Mouse (Mus musculus) right cerebral cortex, postnatal 25 days (tissue): ENCODE results near the gene Sparc.
"Not testable (repeated sequence)": the region's sequence is repeated elsewhere in the genome, so short reads cannot be mapped to it uniquely, and the experiment has no call there.

Experiments used
- DNase-seq: peaks from one replicate; pipeline ENCODE4 v3.0.0; 2022

The Sparc gene

GRCm38 (mm10) chr11:55432981-55433380, 10.0 kb upstream of the Sparc start:
- DNase-seq: no peak

GRCm38 (mm10) chr11:55429973-55430372, 7.0 kb upstream of the Sparc start:
- no peak for DNase-seq

- no peak for DNase-seq
Observed at GRCm38 (mm10) chr11:55428186-55429012, 5.4 kb upstream of the Sparc start.

GRCm38 (mm10) chr11:55424746-55425360, 1.9 kb upstream of the Sparc start:
- no peak for DNase-seq

GRCm38 (mm10) chr11:55423756-55424155, 773 bp upstream of the Sparc start:
- DNase-seq: no peak

- DNase-seq: peak; percentile 24
Observed at GRCm38 (mm10) chr11:55419678-55420307, 3.2 kb downstream of the Sparc start.

- DNase-seq: peak; percentile 16
Observed at GRCm38 (mm10) chr11:55419296-55419677, 3.7 kb downstream of the Sparc start.

- DNase-seq: no peak
Observed at GRCm38 (mm10) chr11:55418704-55419061, 4.3 kb downstream of the Sparc start.

- no peak for DNase-seq
Observed at GRCm38 (mm10) chr11:55417898-55418703, 4.9 kb downstream of the Sparc start.

- DNase-seq: no peak
Observed at GRCm38 (mm10) chr11:55416609-55417265, 6.2 kb downstream of the Sparc start.

- DNase-seq: not testable (repeated sequence)
Observed at GRCm38 (mm10) chr11:55415731-55416130, 7.3 kb downstream of the Sparc start.

GRCm38 (mm10) chr11:55415036-55415704, 7.8 kb downstream of the Sparc start:
- no peak for DNase-seq

GRCm38 (mm10) chr11:55414314-55414713, 8.7 kb downstream of the Sparc start:
- no peak for DNase-seq

GRCm38 (mm10) chr11:55413416-55413796, 9.6 kb downstream of the Sparc start:
- DNase-seq: no peak

GRCm38 (mm10) chr11:55412680-55413415, 10.1 kb downstream of the Sparc start:
- DNase-seq: no peak

GRCm38 (mm10) chr11:55412034-55412433, 10.9 kb downstream of the Sparc start:
- DNase-seq: no peak

- no peak for DNase-seq
Observed at GRCm38 (mm10) chr11:55410502-55410901, 12.5 kb downstream of the Sparc start.

GRCm38 (mm10) chr11:55410005-55410404, 13.0 kb downstream of the Sparc start:
- no peak for DNase-seq

GRCm38 (mm10) chr11:55407133-55407532, 15.8 kb downstream of the Sparc start:
- DNase-seq: no peak

- DNase-seq: no peak
Observed at GRCm38 (mm10) chr11:55405601-55406469, 17.1 kb downstream of the Sparc start.
